Mouse (Mus musculus) regulatory T cell (primary cell): Measurements from ENCODE around the gene Tmem234.

Source experiments
- in situ Hi-C: fragments of 300-600 bp; cut with MboI, MseI; formaldehyde crosslinking; loops from one replicate; pipeline ENCODE4 v1.15.1; 2025; ENCODE audit warnings: high pct_unique_total_duplicates

Tmem234 gene

DNA sequence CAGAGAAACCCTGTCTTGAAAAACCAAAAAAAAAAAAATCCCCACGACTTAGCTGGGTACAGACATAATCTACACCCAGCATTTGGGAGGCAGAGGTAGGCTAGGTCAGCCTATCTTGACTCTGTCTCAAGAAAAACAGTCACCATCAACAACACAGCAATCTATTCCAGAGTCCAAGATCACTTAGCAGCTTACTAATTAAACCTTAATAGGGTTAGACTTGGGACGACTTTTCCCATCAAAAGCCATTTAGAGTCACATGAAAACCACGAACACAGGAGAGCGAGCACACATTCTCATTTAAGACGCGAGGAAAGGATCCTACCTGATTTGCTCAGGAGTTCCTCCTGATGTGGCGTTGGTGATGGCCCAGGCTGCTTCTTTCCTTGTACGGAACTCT lies 49.9 kb downstream of the Tmem234 start:
- in situ Hi-C loops, result no loop called here

- in situ Hi-C loops, result no loop called here
These were observed 54.3 kb downstream of the Tmem234 start for GRCm38 (mm10) chr4:129654770-129655169.

GRCm38 (mm10) chr4:129661584-129661983 lies 61.1 kb downstream of the Tmem234 start:
- in situ Hi-C loops, result no loop called here

DNA sequence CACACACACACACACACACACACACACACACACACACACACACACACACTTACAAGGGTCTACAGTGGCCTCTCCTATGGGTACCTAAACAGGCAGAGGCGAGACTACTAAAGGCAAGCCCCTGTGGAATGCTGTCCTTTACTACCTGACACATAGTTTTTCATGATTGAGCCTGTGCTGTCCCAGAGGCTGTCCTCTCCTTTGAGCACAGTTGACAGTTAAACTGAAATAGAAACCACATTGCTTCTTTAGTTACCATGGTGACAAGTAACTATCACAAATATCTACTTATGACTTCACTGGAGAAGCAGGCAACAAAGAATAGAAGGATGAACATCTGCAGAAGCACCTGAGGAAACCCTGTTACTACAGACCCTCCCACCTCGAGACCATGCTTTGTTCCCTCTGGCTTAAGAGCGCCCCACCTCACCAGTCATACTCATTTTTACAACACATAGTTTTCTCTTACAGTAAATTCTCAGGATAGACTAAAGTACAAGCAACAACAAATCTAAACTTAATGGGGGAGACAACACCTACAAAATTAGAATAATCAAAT lies 61.9 kb downstream of the Tmem234 start:
- in situ Hi-C loops, result no loop called here

GRCm38 (mm10) chr4:129671491-129672082 lies 71.1 kb downstream of the Tmem234 start:
- in situ Hi-C loops, result loop anchor here (10.0 kb wide), 1 partner anchor 937 kb away; no protein-coding TSS in a partner anchor

GRCm38 (mm10) chr4:129672083-129672877 lies 71.8 kb downstream of the Tmem234 start, which contains the start of gene Kpna6:
Kpna6 (minus strand) TSS chr4:129672767.
- in situ Hi-C loops, result loop anchor here (10.0 kb wide), 1 partner anchor 937 kb away; no protein-coding TSS in a partner anchor

GRCm38 (mm10) chr4:129672878-129673449 lies 72.5 kb downstream of the Tmem234 start:
- in situ Hi-C loops, result loop anchor here (10.0 kb wide), 1 partner anchor 938 kb away; no protein-coding TSS in a partner anchor
